Mouse (Mus musculus): Measurements from ENCODE around the gene Gpr101. TPM values are rescaled to one million over a fixed set of nuclear protein-coding genes. Genes with fewer than 3 reads are reported as not detected.

The Gpr101 gene
- not detected for total RNA-seq (2023)

DNA sequence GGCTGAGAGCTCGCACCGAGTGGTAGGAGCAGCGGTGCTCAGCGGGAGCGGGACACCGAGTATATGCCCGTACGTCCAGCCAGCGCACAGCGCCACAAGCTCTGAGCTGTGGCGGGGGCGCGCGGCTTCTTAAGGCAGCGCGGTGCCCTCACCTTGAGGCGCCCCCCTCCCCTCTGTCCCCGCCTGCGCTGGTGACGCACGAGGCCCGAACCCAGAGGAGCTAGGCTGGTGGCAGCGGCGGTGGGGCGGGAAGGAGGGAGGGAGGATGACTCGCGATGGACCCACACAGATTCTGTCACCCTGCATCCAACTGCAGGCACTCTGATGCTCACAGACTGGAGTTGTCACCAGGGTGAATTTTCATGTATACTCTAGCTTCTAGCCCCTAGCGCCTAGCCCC, at the start of gene Gpr101:
TSS of gene Gpr101 (minus strand) at position 124 of the 400 bp plus-strand sequence.

Other genes with a start within 250 kb of the Gpr101 start
- 86.5 TPM for gene Arhgef6, start 165.0 kb downstream of the Gpr101 start, total RNA-seq (2023)
- gene Rbmx, start 110.7 kb downstream of the Gpr101 start, total RNA-seq (2023), result 70.8 TPM
- not detected for gene Gm364, start 94.6 kb downstream of the Gpr101 start, total RNA-seq (2023)

Data from CD4-positive naive resting alpha-beta T cell, adult 76 days (primary cell).